Mouse (Mus musculus): ENCODE measurements around the gene P2rx4. TPM values are rescaled to one million over a fixed set of nuclear protein-coding genes. Genes with fewer than 3 reads are reported as not detected.

The P2rx4 gene
- polyA plus RNA-seq, 1 experiment from 2014 or later = 8.6 TPM

DNA sequence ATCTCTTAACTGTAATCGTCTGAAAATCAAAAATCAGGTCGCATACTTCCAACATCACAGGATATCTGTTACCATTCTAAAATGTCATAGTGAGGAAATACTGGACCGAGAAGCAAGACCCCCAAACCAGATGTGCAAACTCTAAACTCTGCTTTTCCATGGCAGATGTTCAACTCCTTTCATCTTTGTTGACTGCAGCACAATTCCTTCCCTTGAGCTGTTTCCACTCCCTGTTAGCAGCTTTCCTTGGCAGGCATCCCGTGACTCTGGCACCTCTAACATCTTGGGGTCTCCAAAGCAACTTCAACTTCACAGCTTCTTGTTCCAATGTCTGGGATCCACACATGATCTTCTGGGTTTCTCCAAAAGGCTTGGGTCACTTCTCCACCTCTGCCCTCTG lies 20.0 kb upstream of the P2rx4 start:
- no peak overlapping the region for H3K4me2 ChIP-seq (replicated peaks)
- no peaks in the 10 kb centered on the region for H3K9me3 ChIP-seq
- no peak for ATAC-seq (ENCODE audit: insufficient number of reproducible peaks, insufficient read depth, low FRiP score, low TSS enrichment)
- no peak overlapping the region for H3K4me3 ChIP-seq
- no peak overlapping the region for H3K9ac ChIP-seq
- no peaks in the 10 kb centered on the region for H3K36me3 ChIP-seq
- no peak overlapping the region for H3K27ac ChIP-seq
- 69% methylated on average over 4 of the region's 4 CpGs for WGBS
- H3K27me3 ChIP-seq = no peaks in the 10 kb centered on the region
- no peaks in the 10 kb centered on the region for H3K4me1 ChIP-seq

DNA sequence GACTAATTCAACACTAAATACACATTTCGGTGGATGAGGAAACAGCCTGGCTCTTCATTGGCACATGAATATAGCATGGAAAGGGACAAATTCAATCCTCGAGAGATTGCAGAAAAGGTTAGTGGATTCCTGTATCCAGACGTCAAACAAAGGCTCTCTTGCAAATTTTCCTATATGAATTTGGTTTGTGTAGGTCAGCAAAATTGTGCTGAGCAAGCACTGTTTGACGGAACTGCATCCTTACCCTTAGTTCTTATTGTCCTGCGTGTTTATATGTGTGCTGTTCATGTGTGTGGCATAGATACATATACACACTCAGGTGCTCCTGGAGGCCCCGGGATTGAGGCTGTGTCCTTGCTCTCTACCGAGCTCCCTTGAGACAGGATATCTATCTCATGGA lies 18.2 kb upstream of the P2rx4 start:
- Histone ChIP-seq H3K9me3 (no peaks in the 10 kb centered on the region), H3K36me3 (no peaks in the 10 kb centered on the region), H3K27ac (no peak overlapping the region), H3K4me1 (no peaks in the 10 kb centered on the region), H3K27me3 (no peaks in the 10 kb centered on the region), H3K4me3 (no peak overlapping the region), H3K4me2 (replicated peaks) (no peak overlapping the region), H3K9ac (no peak overlapping the region)
- no peak for ATAC-seq (ENCODE audit: insufficient number of reproducible peaks, insufficient read depth, low FRiP score, low TSS enrichment)
- WGBS = 86% methylated on average over 7 of the region's 7 CpGs

DNA sequence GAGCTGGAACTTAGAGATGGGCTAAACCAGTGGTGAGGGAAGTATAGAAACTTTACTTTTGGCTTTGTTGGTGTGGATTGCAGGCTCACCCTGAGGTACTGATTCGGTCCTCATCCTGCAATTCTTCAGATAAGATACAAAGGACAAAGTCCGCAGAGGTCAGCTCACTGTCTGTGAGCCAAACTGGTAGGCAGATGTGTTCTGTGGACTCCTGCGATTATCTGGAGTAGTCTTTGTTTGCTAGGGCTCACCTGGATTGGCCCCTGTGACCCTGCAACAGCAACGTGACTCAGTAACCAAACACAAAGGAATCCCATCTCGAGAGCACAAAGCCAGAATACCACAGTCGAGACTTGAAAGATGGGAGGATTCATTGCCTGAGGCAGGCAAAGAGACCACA lies 16.9 kb upstream of the P2rx4 start:
- no peak overlapping the region for H3K9ac ChIP-seq
- H3K27ac ChIP-seq = no peak overlapping the region
- no peak for ATAC-seq (ENCODE audit: insufficient number of reproducible peaks, insufficient read depth, low FRiP score, low TSS enrichment)
- 50% methylated on average over 6 of the region's 6 CpGs for WGBS
- no peaks in the 10 kb centered on the region for H3K4me1 ChIP-seq
- no peaks in the 10 kb centered on the region for H3K36me3 ChIP-seq
- H3K27me3 ChIP-seq = no peaks in the 10 kb centered on the region
- H3K4me2 ChIP-seq (replicated peaks) = no peak overlapping the region
- H3K9me3 ChIP-seq = no peaks in the 10 kb centered on the region
- no peak overlapping the region for H3K4me3 ChIP-seq

DNA sequence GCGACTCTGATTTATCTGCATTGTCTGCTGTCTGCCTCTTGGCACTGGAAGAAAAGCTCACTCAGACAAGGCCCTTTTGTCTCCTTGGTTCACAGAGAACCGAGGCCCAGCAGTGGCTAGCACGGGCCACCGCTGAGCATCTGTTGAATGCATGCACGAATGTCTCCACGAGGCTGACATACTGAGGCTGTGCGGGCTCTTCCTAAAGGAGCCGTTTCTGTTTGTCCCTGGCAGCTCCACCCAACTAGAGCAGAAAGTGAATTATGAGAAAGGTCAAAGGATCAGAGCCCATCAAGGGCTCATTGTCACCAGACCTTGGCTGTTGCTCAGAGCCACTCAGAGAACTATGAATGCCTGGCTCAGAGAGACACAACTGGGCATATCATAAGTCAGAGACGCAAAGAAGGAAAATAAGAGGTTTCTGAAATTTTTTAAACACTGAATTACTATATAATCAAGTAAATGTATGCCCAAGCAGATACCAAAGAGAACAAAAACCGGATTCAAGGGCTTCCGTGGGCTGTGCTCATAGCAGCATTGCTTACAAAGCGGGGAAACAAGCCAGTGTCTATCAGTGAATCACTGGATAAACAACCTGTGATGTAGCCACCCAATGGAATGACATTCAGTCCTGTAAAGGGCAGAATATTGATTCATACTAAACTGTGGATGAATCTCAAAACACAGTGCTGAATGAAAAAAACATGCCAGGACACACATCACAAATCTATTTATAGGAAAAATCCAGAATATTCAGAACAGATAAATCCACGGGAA lies 13.7 kb upstream of the P2rx4 start:
- ATAC-seq (ENCODE audit: insufficient number of reproducible peaks, insufficient read depth, low FRiP score, low TSS enrichment) = no peak; the same call in 1 of the 2 replicates
- WGBS = 34% methylated on average over 13 of the region's 13 CpGs
- Histone ChIP-seq H3K27me3 (no peaks in the 10 kb centered on the region), H3K27ac (no peak overlapping the region), H3K36me3 (no peaks in the 10 kb centered on the region), H3K4me3 (no peak overlapping the region), H3K4me1 (no peaks in the 10 kb centered on the region), H3K9ac (no peak overlapping the region), H3K4me2 (replicated peaks) (no peak overlapping the region), H3K9me3 (no peaks in the 10 kb centered on the region)

DNA sequence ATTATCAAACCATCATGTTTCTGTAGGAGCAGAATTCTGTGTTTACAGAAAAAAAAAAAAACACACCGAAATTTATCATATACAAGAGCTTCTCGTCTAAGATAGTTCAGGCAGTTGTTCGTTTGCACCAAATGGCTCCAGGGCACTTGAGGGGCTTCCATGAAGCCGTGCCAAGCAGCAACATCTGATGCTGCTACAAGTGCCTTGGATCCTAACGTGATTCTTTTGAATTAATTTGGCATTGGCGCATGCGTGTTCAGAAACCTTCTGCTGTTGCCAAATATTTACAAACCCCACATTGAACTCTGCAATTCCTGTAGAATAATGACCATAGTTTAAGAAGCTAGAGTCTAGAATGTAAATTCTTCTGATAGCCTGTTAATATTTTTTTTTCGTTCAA lies 11.8 kb upstream of the P2rx4 start:
- H3K9me3 ChIP-seq = no peaks in the 10 kb centered on the region
- H3K27me3 ChIP-seq = no peaks in the 10 kb centered on the region
- no peak overlapping the region for H3K4me2 ChIP-seq (replicated peaks)
- H3K4me3 ChIP-seq = no peak overlapping the region
- WGBS = 82% methylated on average over 8 of the region's 8 CpGs
- ATAC-seq (ENCODE audit: insufficient number of reproducible peaks, insufficient read depth, low FRiP score, low TSS enrichment) = no peak
- no peaks in the 10 kb centered on the region for H3K4me1 ChIP-seq
- no peak overlapping the region for H3K27ac ChIP-seq
- H3K36me3 ChIP-seq = no peaks in the 10 kb centered on the region
- H3K9ac ChIP-seq = no peak overlapping the region

DNA sequence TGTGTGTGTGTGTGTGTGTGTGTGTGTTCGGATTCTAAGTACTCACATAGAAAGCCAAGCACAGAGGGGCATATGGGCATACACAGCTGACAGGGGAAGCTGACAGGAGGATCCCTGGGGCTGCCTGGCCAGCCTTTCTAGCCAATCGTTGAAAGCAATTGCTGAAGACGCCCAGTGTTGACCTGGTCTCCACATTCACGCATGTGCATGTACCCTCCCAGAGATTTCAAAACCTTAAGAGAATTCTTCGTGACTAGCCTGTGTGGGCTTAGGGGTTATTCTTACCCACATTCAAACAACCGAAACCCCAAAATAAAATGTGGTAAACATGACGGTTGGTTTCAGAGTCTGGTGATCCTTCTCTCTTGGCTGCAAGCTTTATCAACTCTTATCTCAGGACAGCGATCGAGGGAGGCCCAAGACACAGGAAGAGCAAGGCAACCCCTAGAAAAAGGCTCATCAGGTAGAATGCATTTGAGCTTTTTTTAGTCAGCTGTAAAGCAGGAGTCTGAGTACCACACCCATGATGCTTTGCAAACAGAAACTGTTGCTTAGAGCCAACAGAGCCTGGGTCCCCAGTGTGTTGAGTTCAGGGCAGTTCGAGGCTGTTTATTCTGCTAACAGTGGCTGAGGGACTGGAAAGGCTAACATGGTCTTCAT lies 9.2 kb upstream of the P2rx4 start:
- Histone ChIP-seq H3K27ac (no peak overlapping the region), H3K36me3 (no peaks in the 10 kb centered on the region), H3K9me3 (no peaks in the 10 kb centered on the region), H3K4me2 (replicated peaks) (no peak overlapping the region), H3K4me3 (no peak overlapping the region), H3K27me3 (no peaks in the 10 kb centered on the region), H3K9ac (no peak overlapping the region), H3K4me1 (no peaks in the 10 kb centered on the region)
- WGBS = 90% methylated on average over 10 of the region's 10 CpGs
- ATAC-seq (ENCODE audit: insufficient number of reproducible peaks, insufficient read depth, low FRiP score, low TSS enrichment) = no peak

DNA sequence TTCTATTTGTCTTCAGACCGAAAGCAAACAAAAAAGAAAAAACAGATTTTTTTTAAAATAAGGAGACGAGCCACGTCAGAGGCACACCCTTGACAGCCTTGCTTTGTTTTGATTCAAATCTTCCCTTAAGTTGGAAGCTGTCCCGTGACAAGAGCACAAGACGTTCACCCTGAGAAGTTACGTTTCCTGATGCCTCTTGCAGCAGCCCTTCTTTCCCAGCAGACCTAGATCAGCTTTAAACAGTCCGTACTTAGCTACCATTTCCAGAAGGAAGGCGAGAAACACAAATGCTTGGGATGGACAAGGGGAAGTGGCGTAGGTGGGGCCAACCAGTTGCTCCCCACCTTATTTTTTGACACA lies 8.7 kb upstream of the P2rx4 start:
- H3K36me3 ChIP-seq = no peaks in the 10 kb centered on the region
- no peak overlapping the region for H3K9ac ChIP-seq
- WGBS = 73% methylated on average over 9 of the region's 9 CpGs

DNA sequence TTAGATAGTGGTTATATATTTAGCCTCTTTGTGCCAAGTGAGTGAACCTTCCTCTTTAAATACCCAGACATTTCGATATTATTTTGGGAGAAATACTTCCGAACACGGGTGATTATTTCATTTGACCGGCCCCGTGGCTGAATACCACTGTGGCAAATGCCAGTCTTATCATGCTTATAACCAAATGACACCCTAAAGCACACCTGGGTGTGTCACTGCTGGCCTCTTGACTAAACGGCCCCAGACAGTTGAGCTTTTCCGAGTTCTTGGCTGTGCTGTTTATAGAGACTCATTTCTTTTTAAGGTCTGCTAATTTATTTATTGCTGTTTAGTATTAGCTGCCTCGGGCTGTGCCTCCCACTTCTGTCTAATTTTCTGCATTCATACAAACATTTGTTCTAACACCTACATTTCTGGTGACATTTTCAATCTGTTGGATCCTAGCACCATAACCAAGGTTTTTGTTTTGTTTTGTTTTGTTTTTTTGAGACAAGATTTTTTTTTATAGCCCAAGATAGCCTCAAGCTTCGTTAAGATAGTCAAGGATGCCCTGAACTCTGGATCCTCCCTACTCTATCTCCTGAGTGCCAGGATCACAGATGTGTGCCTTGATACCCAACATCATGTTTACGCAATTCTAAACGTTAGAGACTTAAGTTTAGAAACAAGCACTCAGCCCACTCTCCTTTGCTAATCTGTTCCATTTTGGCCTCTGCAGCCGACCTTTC lies 7.1 kb upstream of the P2rx4 start:
- H3K9ac ChIP-seq = no peak overlapping the region
- no peak for ATAC-seq (ENCODE audit: insufficient number of reproducible peaks, insufficient read depth, low FRiP score, low TSS enrichment)
- H3K4me3 ChIP-seq = no peak overlapping the region
- WGBS = 80% methylated on average over 12 of the region's 12 CpGs
- H3K27me3 ChIP-seq = no peaks in the 10 kb centered on the region
- H3K27ac ChIP-seq = no peak overlapping the region
- no peaks in the 10 kb centered on the region for H3K9me3 ChIP-seq
- no peaks in the 10 kb centered on the region for H3K4me1 ChIP-seq
- no peaks in the 10 kb centered on the region for H3K36me3 ChIP-seq
- no peak overlapping the region for H3K4me2 ChIP-seq (replicated peaks)

More for the DNA sequence above, 8.7 kb upstream of the P2rx4 start:
- H3K27me3 ChIP-seq = no peaks in the 10 kb centered on the region
- H3K4me2 ChIP-seq (replicated peaks) = no peak overlapping the region
- no peak for ATAC-seq (ENCODE audit: insufficient number of reproducible peaks, insufficient read depth, low FRiP score, low TSS enrichment)
- H3K4me1 ChIP-seq = no peaks in the 10 kb centered on the region
- H3K9me3 ChIP-seq = no peaks in the 10 kb centered on the region
- H3K27ac ChIP-seq = no peak overlapping the region
- no peak overlapping the region for H3K4me3 ChIP-seq

DNA sequence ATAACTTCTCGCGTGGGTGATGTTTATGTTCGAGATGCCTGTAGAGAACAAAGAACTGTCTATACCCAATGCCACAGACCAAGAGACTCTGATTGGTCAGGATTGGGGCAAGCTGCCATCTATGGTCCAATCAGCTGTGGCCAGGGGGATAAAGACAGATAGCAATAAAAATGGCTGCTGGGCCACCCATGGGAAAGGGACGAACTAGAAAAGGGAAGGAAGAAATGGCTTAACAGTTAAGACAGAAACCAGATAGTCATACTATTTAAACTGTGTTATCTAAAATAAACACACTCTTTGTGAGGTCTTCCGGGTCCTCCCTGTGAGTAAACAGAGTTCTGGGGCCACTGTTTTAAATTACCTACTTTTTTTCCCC lies 6.5 kb upstream of the P2rx4 start:
- Histone ChIP-seq H3K4me1 (no peaks in the 10 kb centered on the region), H3K4me3 (no peak overlapping the region), H3K27ac (no peak overlapping the region), H3K27me3 (no peaks in the 10 kb centered on the region), H3K36me3 (no peaks in the 10 kb centered on the region), H3K9me3 (no peaks in the 10 kb centered on the region), H3K4me2 (replicated peaks) (no peak overlapping the region), H3K9ac (no peak overlapping the region)
- no peak for ATAC-seq (ENCODE audit: insufficient number of reproducible peaks, insufficient read depth, low FRiP score, low TSS enrichment)
- 48% methylated on average over 5 of the region's 5 CpGs for WGBS

DNA sequence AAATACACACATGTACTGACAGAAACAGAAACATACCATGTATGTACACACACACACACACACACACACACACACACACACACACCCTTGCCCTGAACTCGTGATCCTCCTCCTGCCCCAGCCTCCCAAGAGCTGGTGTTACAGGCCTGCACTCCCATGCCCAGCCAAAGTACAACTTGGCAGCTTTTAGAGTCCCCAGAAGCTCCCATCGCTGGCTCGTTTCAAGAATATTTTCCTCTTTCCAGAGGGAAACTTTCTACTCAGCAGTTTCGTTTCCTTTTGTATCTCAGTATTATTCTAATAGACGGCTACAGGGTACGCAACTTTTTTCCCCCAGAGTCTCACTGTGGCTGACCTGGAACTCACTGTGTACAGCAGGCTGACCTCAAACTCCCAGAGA lies 5.2 kb upstream of the P2rx4 start:
- ATAC-seq (ENCODE audit: insufficient number of reproducible peaks, insufficient read depth, low FRiP score, low TSS enrichment) = no peak
- peaks cover 5% of the 10 kb centered on the region for H3K4me1 ChIP-seq
- H3K4me3 ChIP-seq = no peak overlapping the region
- no peaks in the 10 kb centered on the region for H3K9me3 ChIP-seq
- WGBS = 78% methylated on average over 6 of the region's 6 CpGs
- no peaks in the 10 kb centered on the region for H3K36me3 ChIP-seq
- no peak overlapping the region for H3K4me2 ChIP-seq (replicated peaks)
- no peak overlapping the region for H3K27ac ChIP-seq
- H3K27me3 ChIP-seq = no peaks in the 10 kb centered on the region
- H3K9ac ChIP-seq = no peak overlapping the region

DNA sequence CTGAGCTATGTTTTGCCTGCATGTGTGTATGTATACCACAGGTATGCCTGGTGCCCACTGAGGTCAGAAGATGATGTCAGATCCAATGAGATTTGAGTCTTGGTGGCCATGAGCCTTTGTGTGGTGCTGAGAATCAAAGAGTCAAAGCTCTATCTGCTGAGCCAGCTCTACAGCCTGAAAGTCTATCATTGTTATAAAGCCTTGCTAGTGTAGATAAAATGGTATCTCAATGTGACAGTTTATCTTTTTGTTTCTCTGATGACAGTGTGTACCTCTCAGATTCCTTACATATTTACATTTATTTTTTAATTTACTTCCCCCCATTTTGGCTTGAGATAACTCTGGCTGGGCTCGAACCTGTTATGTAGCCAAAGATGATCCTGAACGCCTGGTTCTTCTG lies 3.8 kb upstream of the P2rx4 start:
- WGBS = 85% methylated on average over 2 of the region's 2 CpGs
- no peaks in the 10 kb centered on the region for H3K9me3 ChIP-seq
- no peak for ATAC-seq (ENCODE audit: insufficient number of reproducible peaks, insufficient read depth, low FRiP score, low TSS enrichment)
- peaks cover 5% of the 10 kb centered on the region for H3K4me1 ChIP-seq
- H3K27ac ChIP-seq = no peak overlapping the region
- no peak overlapping the region for H3K4me3 ChIP-seq
- H3K36me3 ChIP-seq = no peaks in the 10 kb centered on the region
- no peak overlapping the region for H3K4me2 ChIP-seq (replicated peaks)
- no peak overlapping the region for H3K9ac ChIP-seq
- no peaks in the 10 kb centered on the region for H3K27me3 ChIP-seq

DNA sequence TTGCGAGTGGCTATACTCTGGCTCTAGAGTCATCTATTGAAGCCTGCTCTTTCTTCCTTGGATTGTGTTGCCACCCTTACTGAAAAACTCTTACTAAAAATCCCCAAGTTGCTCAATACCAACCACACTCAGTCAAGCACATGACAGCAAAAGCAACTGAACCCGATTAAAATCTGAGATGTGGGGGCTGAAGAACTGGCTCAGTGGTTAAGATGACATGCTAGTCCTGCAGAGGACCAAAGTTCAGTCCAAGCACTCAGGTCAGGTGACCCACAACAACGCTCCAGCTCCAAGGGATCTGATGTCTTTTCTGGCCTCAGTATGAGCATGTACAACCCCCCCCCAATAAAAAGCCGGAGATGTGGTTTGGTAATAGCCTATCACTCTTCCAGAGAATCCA lies 2.8 kb upstream of the P2rx4 start:
- no peaks in the 10 kb centered on the region for H3K36me3 ChIP-seq
- H3K9ac ChIP-seq = no peak overlapping the region
- H3K9me3 ChIP-seq = no peaks in the 10 kb centered on the region
- no peak overlapping the region for H3K27ac ChIP-seq
- H3K27me3 ChIP-seq = no peaks in the 10 kb centered on the region
- 90% methylated on average over 4 of the region's 4 CpGs for WGBS
- H3K4me1 ChIP-seq = peaks cover 5% of the 10 kb centered on the region
- no peak overlapping the region for H3K4me2 ChIP-seq (replicated peaks)
- no peak for ATAC-seq (ENCODE audit: insufficient number of reproducible peaks, insufficient read depth, low FRiP score, low TSS enrichment)
- H3K4me3 ChIP-seq = no peak overlapping the region
